Mouse (Mus musculus): ENCODE results near the gene Fam71d. TPM values are rescaled to one million over a fixed set of nuclear protein-coding genes. Genes with fewer than 3 reads are reported as not detected.

Gene Fam71d
- polyA plus RNA-seq, 1 experiment from 2014 or later: not detected

DNA sequence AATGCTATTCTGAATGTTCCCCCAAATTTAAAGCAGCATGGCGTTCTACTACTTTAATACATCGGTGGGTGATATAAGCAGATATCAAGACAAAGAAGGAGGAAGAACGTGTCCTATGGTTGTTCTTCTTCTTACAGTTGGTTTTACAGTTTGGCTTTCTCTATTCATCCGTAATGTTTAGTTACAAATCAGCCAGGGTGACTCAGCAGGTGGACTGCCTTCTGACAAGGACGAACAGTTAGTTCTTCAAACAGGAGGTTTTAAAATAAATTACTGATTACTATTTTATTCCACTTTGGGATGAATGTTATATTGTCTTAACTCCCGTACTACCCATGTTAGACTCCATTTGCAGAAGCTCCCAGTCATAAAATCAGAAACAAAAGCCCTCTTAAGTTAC is 54.9 kb downstream of the Fam71d start:
- Histone ChIP-seq H3K36me3 (ENCODE audit: inconsistent target) (no peaks in the 10 kb centered on the region), H3K4me3 (ENCODE audit: inconsistent target) (no peak overlapping the region), H3K79me2 (ENCODE audit: inconsistent target) (peaks cover 17% of the 10 kb centered on the region), H3K27ac (no peak overlapping the region)
- 75% methylated on average over 6 of the region's 6 CpGs for WGBS (ENCODE audit: missing documents)

DNA sequence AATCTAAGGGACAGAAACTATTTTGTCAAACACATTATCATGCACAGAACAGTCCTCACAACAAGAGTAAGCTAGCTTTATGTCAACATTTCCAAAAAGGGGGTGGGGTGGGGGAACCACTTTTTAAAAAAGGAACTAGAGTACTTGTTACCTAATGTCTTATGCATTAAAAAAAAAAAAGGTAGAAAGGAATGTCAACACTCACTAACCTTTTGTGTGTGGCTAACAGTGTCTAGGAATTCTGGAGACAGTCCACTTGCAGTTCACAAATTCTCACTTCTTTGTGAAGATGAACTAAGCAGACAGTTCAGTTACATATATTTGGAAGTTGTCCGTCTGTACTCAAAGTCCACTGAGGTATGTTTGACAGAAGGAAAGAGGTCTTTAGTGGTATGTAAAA is 56.1 kb downstream of the Fam71d start:
- Histone ChIP-seq H3K4me3 (ENCODE audit: inconsistent target) (no peak overlapping the region), H3K27ac (no peak overlapping the region), H3K36me3 (ENCODE audit: inconsistent target) (no peaks in the 10 kb centered on the region), H3K79me2 (ENCODE audit: inconsistent target) (peaks cover 29% of the 10 kb centered on the region)
- WGBS (ENCODE audit: missing documents): 27% methylated on average over 1 of the region's 1 CpGs

DNA sequence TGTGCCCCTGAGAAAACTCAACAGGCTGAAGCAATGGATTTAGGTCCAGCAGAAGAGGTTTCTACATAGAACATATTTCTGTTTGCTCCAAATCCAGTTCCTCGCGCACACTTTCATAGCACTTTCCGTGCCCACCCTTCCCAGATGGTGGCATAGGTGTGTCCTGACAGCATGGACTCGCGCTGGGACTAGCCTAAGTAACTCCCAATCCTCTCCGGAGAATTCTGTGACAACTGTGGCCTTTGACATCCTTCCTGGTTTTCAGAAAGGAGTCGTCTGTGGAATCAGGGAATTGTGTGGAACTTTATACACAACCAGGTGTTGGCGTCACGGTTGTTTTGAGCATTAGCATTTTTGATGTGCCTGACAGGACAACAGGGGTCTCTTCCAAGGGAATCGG is 56.8 kb downstream of the Fam71d start:
- H3K36me3 ChIP-seq (ENCODE audit: inconsistent target): no peaks in the 10 kb centered on the region
- WGBS (ENCODE audit: missing documents): 2% methylated on average over 10 of the region's 10 CpGs
- H3K79me2 ChIP-seq (ENCODE audit: inconsistent target): peaks cover 36% of the 10 kb centered on the region
- no peak overlapping the region for H3K27ac ChIP-seq
- H3K4me3 ChIP-seq (ENCODE audit: inconsistent target): peak overlapping the region; percentile 47

DNA sequence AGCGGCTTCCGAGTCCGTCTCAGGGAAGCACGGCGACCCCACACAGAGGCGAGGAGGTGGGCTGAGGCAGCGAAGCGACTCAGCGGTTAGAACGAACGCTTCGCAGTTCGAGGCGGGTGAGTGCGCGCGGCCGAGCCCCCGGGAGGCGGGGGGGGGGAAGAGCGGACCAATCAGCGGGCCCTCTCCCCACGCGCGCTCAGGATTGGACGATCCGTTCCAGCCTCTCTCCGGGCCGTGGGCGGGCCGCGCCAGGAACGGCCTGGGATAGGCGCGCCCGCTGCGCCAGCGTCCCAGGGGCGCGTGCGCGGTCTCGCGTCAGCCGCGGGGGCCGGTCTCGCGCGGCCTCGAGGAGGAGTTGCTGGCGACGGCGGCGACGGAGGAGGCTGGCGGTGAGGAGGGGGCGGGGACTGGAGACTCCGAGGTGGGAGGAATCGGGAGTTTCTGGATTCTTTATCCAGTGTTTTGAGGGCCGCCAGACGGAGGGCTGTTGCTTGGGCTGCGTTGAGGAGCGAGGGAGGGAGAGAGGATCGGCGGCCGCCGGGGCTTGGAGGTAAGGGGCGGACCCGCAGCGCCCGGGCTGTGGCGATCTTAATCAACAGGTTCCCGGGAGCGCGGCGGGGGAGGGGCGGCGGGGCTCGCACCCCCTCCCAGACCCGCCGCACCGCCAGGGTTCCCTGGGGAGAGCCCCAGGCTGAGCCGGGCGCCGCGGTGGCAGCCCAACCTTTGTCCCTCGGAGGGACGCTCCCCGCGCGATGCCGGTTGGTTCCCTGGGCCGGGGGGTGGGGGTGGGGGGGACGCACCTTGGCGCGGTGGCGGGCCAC is 57.4 kb downstream of the Fam71d start, which contains the start of gene Mpp5:
Mpp5 (plus strand) TSS at position 351 of the 821 bp plus-strand sequence.
- H3K79me2 ChIP-seq (ENCODE audit: inconsistent target): peaks cover 41% of the 10 kb centered on the region
- no peaks in the 10 kb centered on the region for H3K36me3 ChIP-seq (ENCODE audit: inconsistent target)
- peak within 1 kb of the TSS; percentile 56 for H3K4me3 ChIP-seq (ENCODE audit: inconsistent target)
- WGBS (ENCODE audit: missing documents): under 1% methylated on average over 81 of the region's 98 CpGs
- peak within 1 kb of the TSS; percentile 17; the same call in 1 of the 2 replicates for H3K27ac ChIP-seq

DNA sequence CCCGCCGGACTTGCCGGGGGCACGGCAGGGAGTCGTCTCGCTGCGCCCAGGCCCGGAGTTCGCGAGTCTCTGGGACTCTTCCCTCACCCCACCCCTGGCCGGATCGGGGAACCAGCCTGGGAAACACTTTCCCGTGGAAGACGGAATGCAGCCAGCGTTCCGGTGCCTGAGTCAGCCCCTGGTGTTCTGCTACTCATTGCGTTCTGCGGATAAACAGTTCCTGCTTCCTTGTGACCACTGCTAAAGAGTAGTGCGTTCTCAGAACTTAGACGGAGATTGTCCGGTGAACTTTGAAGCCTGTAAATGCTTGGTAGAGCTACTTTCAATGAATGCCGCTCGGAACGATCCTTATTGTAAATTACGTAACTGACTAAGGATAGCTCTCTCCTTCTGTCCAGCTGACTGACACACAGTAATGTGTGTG is 58.1 kb downstream of the Fam71d start:
- Histone ChIP-seq H3K27ac (peak overlapping the region; percentile 17; the same call in 1 of the 2 replicates), H3K79me2 (ENCODE audit: inconsistent target) (peaks cover 41% of the 10 kb centered on the region), H3K36me3 (ENCODE audit: inconsistent target) (no peaks in the 10 kb centered on the region), H3K4me3 (ENCODE audit: inconsistent target) (peak overlapping the region; percentile 56)
- WGBS (ENCODE audit: missing documents): under 1% methylated on average over 25 of the region's 25 CpGs

DNA sequence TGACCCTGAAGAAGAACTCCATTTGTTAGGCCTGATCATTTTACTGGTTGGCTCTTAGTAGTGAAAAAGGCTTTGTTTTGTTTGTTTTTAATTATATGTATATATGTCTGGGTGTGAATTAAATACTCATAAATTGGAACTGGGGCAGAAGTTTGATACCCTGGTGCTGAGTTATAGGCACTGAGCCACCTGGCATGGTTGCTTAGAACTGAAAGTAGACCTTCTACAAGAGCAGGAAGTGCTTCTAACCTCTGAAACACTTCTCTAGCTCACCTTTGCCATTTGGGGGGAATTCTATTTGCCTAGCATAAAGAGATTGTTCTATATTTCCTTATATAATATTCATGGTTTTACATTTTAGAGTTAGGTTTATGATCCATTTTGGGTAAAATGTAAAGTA is 70.6 kb downstream of the Fam71d start:
- H3K36me3 ChIP-seq (ENCODE audit: inconsistent target): no peaks in the 10 kb centered on the region
- peaks cover 24% of the 10 kb centered on the region; the same call in 1 of the 2 replicates for H3K79me2 ChIP-seq (ENCODE audit: inconsistent target)
- no peak overlapping the region for H3K27ac ChIP-seq
- H3K4me3 ChIP-seq (ENCODE audit: inconsistent target): no peak overlapping the region

DNA sequence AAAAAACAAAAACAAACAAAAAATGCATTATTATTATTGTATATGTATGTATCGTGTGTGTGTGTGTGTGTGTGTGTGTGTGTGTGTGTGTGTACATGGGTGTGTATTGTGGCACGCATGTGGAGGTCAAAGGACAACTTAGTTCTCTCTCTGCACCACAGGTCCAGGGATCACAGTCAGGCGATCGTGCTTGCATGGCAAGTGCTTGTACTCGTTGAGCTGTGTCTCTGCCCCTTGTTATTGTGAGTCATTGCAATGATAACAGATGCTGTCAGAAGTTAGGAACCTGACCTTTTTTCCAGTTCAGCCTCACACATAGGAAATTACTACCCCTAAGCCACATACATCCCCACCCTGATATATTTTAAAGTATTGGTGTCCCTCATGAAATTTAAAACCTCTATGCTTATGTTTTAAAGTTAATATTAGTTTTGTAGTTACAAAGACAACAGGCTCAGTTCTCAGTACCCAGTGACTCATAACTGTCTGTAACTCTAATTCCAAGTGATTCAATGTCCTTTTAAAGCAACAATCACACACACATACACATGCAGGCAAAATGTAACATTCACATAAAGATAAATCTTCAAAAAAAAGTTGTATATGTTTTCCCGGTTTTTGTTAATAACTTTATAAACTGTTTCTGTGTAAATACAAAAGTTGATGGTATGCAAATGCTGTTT is 77.8 kb downstream of the Fam71d start:
- Histone ChIP-seq H3K79me2 (ENCODE audit: inconsistent target) (peaks cover 20% of the 10 kb centered on the region; the same call in 1 of the 2 replicates), H3K4me3 (ENCODE audit: inconsistent target) (no peak overlapping the region), H3K36me3 (ENCODE audit: inconsistent target) (no peaks in the 10 kb centered on the region), H3K27ac (no peak overlapping the region)
- 85% methylated on average over 4 of the region's 6 CpGs for WGBS (ENCODE audit: missing documents)

DNA sequence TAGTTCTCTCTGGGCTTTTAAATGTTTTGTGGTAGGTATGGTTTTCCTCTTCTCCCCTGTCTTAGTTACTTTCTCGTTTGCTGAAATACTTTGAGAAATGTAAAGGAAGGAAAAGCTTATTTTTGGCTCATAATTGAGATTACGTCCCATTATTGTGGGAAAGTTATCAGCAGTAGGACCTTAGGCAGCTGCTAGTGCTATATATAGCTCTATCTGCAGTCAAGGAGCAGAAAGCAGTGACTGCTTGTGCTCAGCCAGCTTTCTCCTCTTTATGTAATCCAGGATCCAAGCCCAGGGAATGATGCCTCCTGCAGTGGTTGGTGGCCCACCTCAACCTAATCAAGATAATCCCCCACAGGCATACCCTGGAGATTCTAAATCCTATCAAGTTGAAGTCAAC is 81.9 kb downstream of the Fam71d start:
- WGBS (ENCODE audit: missing documents): 36% methylated on average over 2 of the region's 2 CpGs
- Histone ChIP-seq H3K79me2 (ENCODE audit: inconsistent target) (no peaks in the 10 kb centered on the region; the same call in 1 of the 2 replicates), H3K27ac (no peak overlapping the region), H3K4me3 (ENCODE audit: inconsistent target) (no peak overlapping the region), H3K36me3 (ENCODE audit: inconsistent target) (no peaks in the 10 kb centered on the region)

DNA sequence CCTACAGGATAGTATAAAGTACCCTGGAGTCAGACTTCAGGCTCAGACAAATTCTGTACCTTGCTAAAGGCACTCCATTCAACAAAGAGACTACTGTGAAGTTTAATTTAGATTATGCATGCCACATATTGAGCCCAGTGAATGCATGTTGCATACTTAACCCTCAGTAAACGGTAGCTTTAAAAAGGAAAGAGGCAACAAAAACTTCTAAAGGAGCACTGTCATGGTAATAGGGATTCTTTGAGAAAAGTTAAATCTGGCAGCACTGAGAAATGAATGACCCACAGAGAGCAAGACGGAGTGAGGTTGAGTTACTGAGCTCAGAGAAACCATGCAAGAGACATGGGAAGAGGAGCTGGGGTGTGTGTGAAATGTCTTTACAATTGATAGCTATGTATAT is 86.6 kb downstream of the Fam71d start:
- WGBS (ENCODE audit: missing documents): 94% methylated on average over 2 of the region's 2 CpGs
- Histone ChIP-seq H3K4me3 (ENCODE audit: inconsistent target) (no peak overlapping the region), H3K27ac (no peak overlapping the region), H3K36me3 (ENCODE audit: inconsistent target) (no peaks in the 10 kb centered on the region), H3K79me2 (ENCODE audit: inconsistent target) (no peaks in the 10 kb centered on the region; the same call in 1 of the 2 replicates)

DNA sequence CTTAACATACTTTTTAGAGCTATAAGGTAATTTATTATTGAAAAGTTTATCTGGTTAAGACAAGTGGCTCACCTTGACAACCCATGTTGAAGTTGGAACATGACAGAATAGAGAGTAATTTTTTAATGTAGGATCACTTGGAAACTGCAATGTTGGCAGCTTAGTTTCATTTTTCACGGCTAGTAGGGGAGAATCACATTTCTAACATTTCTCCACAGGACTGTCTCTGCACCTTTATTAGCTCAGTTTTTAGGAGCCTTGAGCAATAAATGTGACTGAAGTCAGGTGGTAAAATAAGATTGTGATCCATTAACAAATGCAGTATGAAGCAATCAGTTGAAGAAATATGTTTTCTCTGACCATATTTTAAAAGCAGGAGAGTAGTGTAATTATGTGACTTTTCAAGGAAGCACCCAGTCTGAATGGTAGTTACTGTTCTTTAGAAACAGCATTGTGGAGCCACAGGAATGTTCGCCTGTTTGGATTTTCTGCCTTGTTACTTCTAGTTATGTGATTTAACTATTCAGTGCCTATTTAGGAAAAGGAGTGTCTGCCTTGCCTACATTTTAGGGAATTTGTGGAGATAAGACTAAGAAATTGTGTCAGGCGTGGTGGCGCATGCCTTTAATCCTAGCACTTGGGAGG is 87.2 kb downstream of the Fam71d start:
- H3K79me2 ChIP-seq (ENCODE audit: inconsistent target): no peaks in the 10 kb centered on the region
- WGBS (ENCODE audit: missing documents): 84% methylated on average over 4 of the region's 4 CpGs
- H3K36me3 ChIP-seq (ENCODE audit: inconsistent target): no peaks in the 10 kb centered on the region
- no peak overlapping the region for H3K27ac ChIP-seq
- no peak overlapping the region for H3K4me3 ChIP-seq (ENCODE audit: inconsistent target)

Other genes with a start within 250 kb of the Fam71d start
- 12.8 to 14.0 TPM (median 13.8 TPM) in 3 replicates for gene Mpp5, start 57.4 kb downstream of the Fam71d start, polyA plus RNA-seq (2018)
- gene Atp6v1d, start 170.1 kb downstream of the Fam71d start, polyA plus RNA-seq (2018): 98.6 to 157 TPM (median 145 TPM) in 3 replicates
- 56.0 to 93.1 TPM (median 62.6 TPM) in 3 replicates for gene Eif2s1, start 170.3 kb downstream of the Fam71d start, polyA plus RNA-seq (2018)
- gene Plek2, start 215.4 kb downstream of the Fam71d start, polyA plus RNA-seq (2018): not detected in 3 replicates

All from macrophage (primary cell).